Mouse (Mus musculus) midbrain, embryonic 14.5 days (tissue): ENCODE data around the gene Gm27027. TPM values are rescaled to one million over a fixed set of nuclear protein-coding genes. Genes with fewer than 3 reads are reported as not detected.

Experiments used
- ATAC-seq: fragments of 200-750 bp; cut with Nextera tagmentation; 2 replicates; pipeline ENCODE4 v1.8.0; 2017; ENCODE audit warnings: moderate number of reproducible peaks, moderate library complexity; ENCODE audit not compliant: low FRiP score, low TSS enrichment
- DNase-seq: peaks from one replicate; pipeline ENCODE4 v3.0.0-alpha.2; 2015
- H3K27ac ChIP-seq: fragments of 300-500 bp; sonication (generic); replicated peaks from 2 replicates; pipeline ENCODE4 v1.5.1; 2014; ENCODE audit warnings: mild to moderate bottlenecking, low read depth, low read length, moderate library complexity
- H3K27me3 ChIP-seq: fragments of 300-500 bp; sonication (generic); 2 replicates; pipeline ENCODE4 v1.6.1; 2014; ENCODE audit warnings: low read length, control low read depth, mixed read lengths; ENCODE audit not compliant: control insufficient read depth, insufficient read depth
- H3K36me3 ChIP-seq: fragments of 300-500 bp; sonication (generic); 2 replicates; pipeline ENCODE4 v1.6.1; 2014; ENCODE audit warnings: low read length, control low read depth; ENCODE audit not compliant: control insufficient read depth, insufficient read depth
- H3K4me1 ChIP-seq: fragments of 300-500 bp; sonication (generic); 2 replicates; pipeline ENCODE4 v1.6.1; 2014; ENCODE audit warnings: mild to moderate bottlenecking, antibody characterized with exemption, low read length, control low read depth; ENCODE audit not compliant: control insufficient read depth, insufficient read depth
- H3K4me2 ChIP-seq: fragments of 300-500 bp; sonication (generic); 2 replicates; pipeline ENCODE4 v1.6.1; 2014; ENCODE audit warnings: mild to moderate bottlenecking, low read length, moderate library complexity
- H3K4me3 ChIP-seq: fragments of 300-500 bp; sonication (generic); replicated peaks from 2 replicates; pipeline ENCODE4 v1.5.1; 2014; ENCODE audit warnings: low read depth, low read length
- H3K9ac ChIP-seq: fragments of 300-500 bp; sonication (generic); replicated peaks from 2 replicates; pipeline ENCODE4 v1.6.1; 2014; ENCODE audit warnings: mild to moderate bottlenecking, low read length, moderate library complexity
- H3K9me3 ChIP-seq: fragments of 300-500 bp; sonication (generic); 2 replicates; pipeline ENCODE4 v1.6.1; 2016; ENCODE audit warnings: low read length, control low read depth, mixed read lengths; ENCODE audit not compliant: control insufficient read depth
- WGBS: fragments of 180-500 bp; shearing (Covaris S2); extraction: QIAGEN DNeasy Blood & Tissue Kit; methylation state at CpG from one replicate; pipeline ENCODE4 v1.1.7; 2014; 5-methylcytosine and 5-hydroxymethylcytosine counted together
- polyA plus RNA-seq: library from polyadenylated mRNA; unstranded; fragments of >200 nt; fragmentation: Nextera tagmentation; extraction: Ambion mirVana; gene quantifications from 2 replicates; pipeline ENCODE4 v1.2.1, GENCODE M21; 2014

The Gm27027 gene
- polyA plus RNA-seq, 1 experiment from 2014 or later: not detected

GRCm38 (mm10) chr2:93927701-93928437, 68.3 kb downstream of the Gm27027 start:
- ATAC-seq (no peak), DNase-seq (no peak)
- WGBS: 75% methylated on average over 13 of the region's 13 CpGs
- no peak overlapping the region for H3K9ac ChIP-seq
- H3K27ac ChIP-seq: no peak overlapping the region
- no peaks in the 10 kb centered on the region for H3K27me3 ChIP-seq
- H3K9me3 ChIP-seq: no peaks in the 10 kb centered on the region
- H3K4me3 ChIP-seq: no peak overlapping the region
- no peak overlapping the region for H3K4me2 ChIP-seq
- no peaks in the 10 kb centered on the region for H3K4me1 ChIP-seq
- no peaks in the 10 kb centered on the region for H3K36me3 ChIP-seq

GRCm38 (mm10) chr2:93926141-93926540, 70.0 kb downstream of the Gm27027 start:
- DNase-seq: no peak
- Histone ChIP-seq H3K36me3 (no peaks in the 10 kb centered on the region), H3K4me2 (no peak overlapping the region), H3K27ac (no peak overlapping the region), H3K9ac (no peak overlapping the region), H3K4me3 (no peak overlapping the region), H3K27me3 (no peaks in the 10 kb centered on the region), H3K9me3 (no peaks in the 10 kb centered on the region), H3K4me1 (no peaks in the 10 kb centered on the region)
- ATAC-seq: no peak
- 95% methylated on average over 8 of the region's 8 CpGs for WGBS

- Histone ChIP-seq H3K4me2 (no peak overlapping the region), H3K9me3 (no peaks in the 10 kb centered on the region), H3K4me3 (no peak overlapping the region), H3K9ac (no peak overlapping the region), H3K27me3 (no peaks in the 10 kb centered on the region), H3K27ac (no peak overlapping the region), H3K36me3 (no peaks in the 10 kb centered on the region), H3K4me1 (no peaks in the 10 kb centered on the region)
- WGBS: 83% methylated on average over 3 of the region's 3 CpGs
- ATAC-seq (no peak), DNase-seq (no peak)
Measured at GRCm38 (mm10) chr2:93919093-93919492, 77.1 kb downstream of the Gm27027 start.

- WGBS: 93% methylated on average over 2 of the region's 2 CpGs
- no peak for DNase-seq
Measured at GRCm38 (mm10) chr2:93913552-93913951, 82.6 kb downstream of the Gm27027 start.

GRCm38 (mm10) chr2:93911942-93912341, 84.2 kb downstream of the Gm27027 start:
- Histone ChIP-seq H3K27ac (no peak overlapping the region), H3K4me1 (peaks cover 13% of the 10 kb centered on the region; the same call in 1 of the 2 replicates), H3K9me3 (no peaks in the 10 kb centered on the region), H3K4me3 (no peak overlapping the region), H3K4me2 (no peak overlapping the region), H3K9ac (no peak overlapping the region), H3K27me3 (no peaks in the 10 kb centered on the region), H3K36me3 (no peaks in the 10 kb centered on the region)
- DNase-seq: no peak
- WGBS: 85% methylated on average over 10 of the region's 10 CpGs
- ATAC-seq: no peak

More at GRCm38 (mm10) chr2:93913552-93913951, 82.6 kb downstream of the Gm27027 start:
- H3K36me3 ChIP-seq: no peaks in the 10 kb centered on the region
- no peak for ATAC-seq
- H3K4me3 ChIP-seq: no peak overlapping the region
- no peak overlapping the region for H3K4me2 ChIP-seq
- no peaks in the 10 kb centered on the region for H3K27me3 ChIP-seq
- H3K9ac ChIP-seq: no peak overlapping the region
- no peaks in the 10 kb centered on the region for H3K4me1 ChIP-seq
- H3K9me3 ChIP-seq: no peaks in the 10 kb centered on the region
- no peak overlapping the region for H3K27ac ChIP-seq

GRCm38 (mm10) chr2:93909716-93910115, 86.4 kb downstream of the Gm27027 start:
- Histone ChIP-seq H3K9me3 (no peaks in the 10 kb centered on the region), H3K9ac (no peak overlapping the region), H3K4me2 (no peak overlapping the region), H3K4me3 (no peak overlapping the region), H3K27me3 (no peaks in the 10 kb centered on the region), H3K27ac (no peak overlapping the region), H3K36me3 (no peaks in the 10 kb centered on the region), H3K4me1 (peaks cover 18% of the 10 kb centered on the region; the same call in 1 of the 2 replicates)
- ATAC-seq: no peak
- 70% methylated on average over 5 of the region's 5 CpGs for WGBS
- no peak for DNase-seq

GRCm38 (mm10) chr2:93907519-93908294, 88.4 kb downstream of the Gm27027 start:
- peak; percentile 18; the same call in 1 of the 2 replicates for ATAC-seq
- Histone ChIP-seq H3K4me3 (no peak overlapping the region), H3K4me1 (peaks cover 18% of the 10 kb centered on the region; the same call in 1 of the 2 replicates), H3K4me2 (no peak overlapping the region), H3K27ac (peak overlapping the region; percentile 60), H3K36me3 (no peaks in the 10 kb centered on the region), H3K9me3 (no peaks in the 10 kb centered on the region), H3K9ac (0 out of 2 replicates have a peak overlapping the region, but pooled peaks have one; percentile 9), H3K27me3 (no peaks in the 10 kb centered on the region)
- 45% methylated on average over 9 of the region's 9 CpGs for WGBS
- DNase-seq: peak; percentile 67
